Mouse (Mus musculus) c-Kit-positive CD71-positive TER-119-positive erythroid progenitor cells, embryonic 14.5 days (primary cell): ENCODE data around the gene Ryr2.
A peak's percentile ranks its signal among the peaks of the same experiment; 100 is the strongest.
"Not testable (repeated sequence)": the region's sequence is repeated elsewhere in the genome, so short reads cannot be mapped to it uniquely, and the experiment has no call there.

Experiments used
- DNase-seq: peaks from one replicate; pipeline ENCODE4 v3.0.0-alpha.2; 2013; ENCODE audit warnings: low spot score

Gene Ryr2

GRCm38 (mm10) chr13:12106662-12107632 lies at the start of gene Ryr2:
Gene Ryr2, minus strand, starts transcription at chr13:12106945.
- DNase-seq: no peak

GRCm38 (mm10) chr13:12153922-12154321 lies 47.2 kb upstream of the Ryr2 start:
- DNase-seq: no peak

GRCm38 (mm10) chr13:12146918-12147507 lies 40.3 kb upstream of the Ryr2 start:
- no peak for DNase-seq

GRCm38 (mm10) chr13:12146402-12146801 lies 39.7 kb upstream of the Ryr2 start:
- no peak for DNase-seq

- no peak for DNase-seq
These were observed 36.6 kb upstream of the Ryr2 start for GRCm38 (mm10) chr13:12143347-12143746.

GRCm38 (mm10) chr13:12136461-12136860 lies 29.7 kb upstream of the Ryr2 start:
- not testable (repeated sequence) for DNase-seq

- no peak for DNase-seq
These were observed 26.8 kb upstream of the Ryr2 start for GRCm38 (mm10) chr13:12133549-12133948.

- DNase-seq: peak; percentile 69
These were observed 25.5 kb upstream of the Ryr2 start for GRCm38 (mm10) chr13:12132160-12132710.

- DNase-seq: no peak
These were observed 22.4 kb upstream of the Ryr2 start for GRCm38 (mm10) chr13:12129121-12129520.

- no peak for DNase-seq
These were observed 19.4 kb upstream of the Ryr2 start for GRCm38 (mm10) chr13:12126099-12126498.

- no peak for DNase-seq
These were observed 18.3 kb upstream of the Ryr2 start for GRCm38 (mm10) chr13:12124940-12125540.

GRCm38 (mm10) chr13:12115551-12115950 lies 8.8 kb upstream of the Ryr2 start:
- no peak for DNase-seq

- DNase-seq: no peak
These were observed 8.1 kb upstream of the Ryr2 start for GRCm38 (mm10) chr13:12114816-12115215.

GRCm38 (mm10) chr13:12108955-12109354 lies 2.2 kb upstream of the Ryr2 start:
- no peak for DNase-seq

GRCm38 (mm10) chr13:12105830-12106628 lies 716 bp downstream of the Ryr2 start:
- DNase-seq: no peak

GRCm38 (mm10) chr13:12105231-12105829 lies 1.4 kb downstream of the Ryr2 start:
- DNase-seq: no peak

- no peak for DNase-seq
These were observed 2.4 kb downstream of the Ryr2 start for GRCm38 (mm10) chr13:12104318-12104717.

GRCm38 (mm10) chr13:12103017-12103416 lies 3.7 kb downstream of the Ryr2 start:
- no peak for DNase-seq

GRCm38 (mm10) chr13:12099446-12099845 lies 7.3 kb downstream of the Ryr2 start:
- peak; percentile 18 for DNase-seq

GRCm38 (mm10) chr13:12098981-12099380 lies 7.8 kb downstream of the Ryr2 start:
- DNase-seq: no peak

GRCm38 (mm10) chr13:12096382-12096932 lies 10.3 kb downstream of the Ryr2 start:
- no peak for DNase-seq
